Mouse (Mus musculus): ENCODE data around the gene Pgrmc1. TPM values are rescaled to one million over a fixed set of nuclear protein-coding genes. Genes with fewer than 3 reads are reported as not detected.
"Not testable (repeated sequence)": the region's sequence is repeated elsewhere in the genome, so short reads cannot be mapped to it uniquely, and the experiment has no call there.

Pgrmc1 gene
- 708 and 733 TPM in 2 replicates for polyA plus RNA-seq (2014; fragmentation: Nextera tagmentation; extraction: Ambion mirVana)

DNA sequence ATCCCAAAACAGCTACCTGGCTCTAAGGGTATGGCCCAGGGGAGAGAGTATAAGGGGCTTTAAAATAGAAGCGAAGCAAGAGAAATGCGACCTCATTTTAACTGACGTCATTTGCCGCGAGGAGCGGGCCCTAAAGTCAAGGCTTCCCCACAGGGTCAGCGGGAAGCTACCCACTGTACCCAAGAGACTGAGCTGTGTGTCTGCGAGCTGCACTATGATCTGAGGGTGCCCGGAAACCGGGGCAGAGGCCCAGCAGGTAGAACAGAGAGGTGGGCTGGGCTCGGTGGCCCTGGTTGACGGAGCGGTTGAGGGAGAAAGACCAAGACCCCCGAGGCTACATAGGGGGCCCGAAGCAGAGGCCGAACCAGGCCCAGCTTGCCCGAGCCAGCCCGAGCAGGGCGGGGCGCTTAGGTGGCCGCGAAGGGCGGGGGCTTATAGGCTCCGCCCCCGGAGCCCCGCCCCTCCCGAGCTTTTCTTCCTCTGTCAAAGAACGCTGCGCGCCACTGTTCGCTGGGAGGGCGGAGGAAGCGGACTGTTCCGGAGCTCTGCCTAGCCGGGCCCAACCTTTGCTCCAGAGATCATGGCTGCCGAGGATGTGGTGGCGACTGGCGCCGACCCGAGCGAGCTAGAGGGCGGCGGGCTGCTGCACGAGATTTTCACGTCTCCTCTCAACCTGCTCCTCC lies at the start of gene Pgrmc1:
Gene Pgrmc1, plus strand, starts transcription at position 500 of the 683 bp plus-strand sequence.
- Histone ChIP-seq H3K4me2 (ENCODE audit: low read length) (peak within 1 kb of the TSS; percentile 52), H3K9me3 (ENCODE audit: control insufficient read depth, low read length) (no peaks in the 10 kb centered on the region), H3K4me1 (ENCODE audit: control insufficient read depth, insufficient read depth, low read length) (peaks cover 13% of the 10 kb centered on the region), H3K9ac (replicated peaks; ENCODE audit: low read length) (peak within 1 kb of the TSS; percentile 79), H3K36me3 (ENCODE audit: control insufficient read depth, insufficient read depth, low read length) (peaks cover 8% of the 10 kb centered on the region; the same call in 1 of the 2 replicates), H3K27me3 (ENCODE audit: control insufficient read depth, insufficient read depth, low read length) (no peaks in the 10 kb centered on the region), H3K27ac (replicated peaks; ENCODE audit: low read depth, low read length) (peak within 1 kb of the TSS; percentile 89), H3K4me3 (replicated peaks; ENCODE audit: low read depth, low read length) (peak within 1 kb of the TSS; percentile 62)
- 28% methylated on average over 36 of the region's 45 CpGs for WGBS
- ATAC-seq (ENCODE audit: low FRiP score, low TSS enrichment) (peak; percentile 92), DNase-seq (peak; percentile 91)

DNA sequence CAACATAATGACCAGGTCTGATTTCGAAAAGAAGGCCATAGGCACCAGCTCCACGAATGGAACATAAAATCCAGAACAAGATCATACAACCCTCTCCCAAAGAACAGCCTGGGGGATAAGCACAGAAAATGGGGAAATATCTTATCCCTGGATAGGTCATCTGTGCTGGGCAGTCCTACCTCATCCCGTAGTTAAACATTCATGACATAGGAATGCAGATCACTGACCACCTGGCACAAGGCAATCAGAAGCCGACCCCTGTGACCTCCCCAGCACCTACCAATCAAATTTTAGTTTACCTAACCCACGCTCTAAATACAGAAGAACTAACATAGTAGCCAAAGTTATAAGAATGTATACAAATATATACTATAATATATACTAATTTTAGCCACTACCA lies 49.2 kb upstream of the Pgrmc1 start:
- no peak overlapping the region for H3K4me2 ChIP-seq (ENCODE audit: low read length)
- no peak overlapping the region for H3K9ac ChIP-seq (replicated peaks; ENCODE audit: low read length)
- H3K27ac ChIP-seq (replicated peaks; ENCODE audit: low read depth, low read length), result no peak overlapping the region
- no peaks in the 10 kb centered on the region for H3K9me3 ChIP-seq (ENCODE audit: control insufficient read depth, low read length)
- no peaks in the 10 kb centered on the region for H3K36me3 ChIP-seq (ENCODE audit: control insufficient read depth, insufficient read depth, low read length)
- DNase-seq (no peak), ATAC-seq (ENCODE audit: low FRiP score, low TSS enrichment) (no peak)
- H3K27me3 ChIP-seq (ENCODE audit: control insufficient read depth, insufficient read depth, low read length), result no peaks in the 10 kb centered on the region
- H3K4me3 ChIP-seq (replicated peaks; ENCODE audit: low read depth, low read length), result no peak overlapping the region
- H3K4me1 ChIP-seq (ENCODE audit: control insufficient read depth, insufficient read depth, low read length), result no peaks in the 10 kb centered on the region
- WGBS, result 75% methylated on average over 5 of the region's 5 CpGs

DNA sequence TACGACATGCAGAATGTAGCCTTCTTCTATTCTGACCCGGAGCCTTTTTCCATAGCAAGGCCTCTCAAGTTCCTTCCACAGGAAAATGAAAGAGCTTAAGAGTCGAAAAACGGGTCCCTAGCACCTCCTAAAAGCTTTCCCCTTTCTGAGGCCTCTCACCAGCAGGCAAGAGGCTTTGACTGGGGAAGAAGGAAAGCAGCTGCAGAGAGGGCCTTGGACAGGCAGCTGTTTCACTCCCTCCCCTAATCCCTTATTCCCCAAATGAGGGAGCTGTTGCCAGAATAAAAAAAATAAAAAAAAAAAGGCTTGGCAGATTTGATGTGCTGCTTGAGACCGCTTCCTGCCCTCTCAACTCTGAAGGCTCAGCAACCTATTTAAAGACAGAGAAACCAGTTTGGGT lies 47.1 kb upstream of the Pgrmc1 start:
- ATAC-seq (ENCODE audit: low FRiP score, low TSS enrichment), result peak; percentile 58; the same call in 1 of the 2 replicates
- Histone ChIP-seq H3K4me1 (ENCODE audit: control insufficient read depth, insufficient read depth, low read length) (no peaks in the 10 kb centered on the region), H3K4me3 (replicated peaks; ENCODE audit: low read depth, low read length) (no peak overlapping the region), H3K27me3 (ENCODE audit: control insufficient read depth, insufficient read depth, low read length) (no peaks in the 10 kb centered on the region), H3K36me3 (ENCODE audit: control insufficient read depth, insufficient read depth, low read length) (no peaks in the 10 kb centered on the region), H3K9ac (replicated peaks; ENCODE audit: low read length) (no peak overlapping the region), H3K4me2 (ENCODE audit: low read length) (no peak overlapping the region), H3K9me3 (ENCODE audit: control insufficient read depth, low read length) (no peaks in the 10 kb centered on the region), H3K27ac (replicated peaks; ENCODE audit: low read depth, low read length) (peak overlapping the region; percentile 52)
- DNase-seq, result peak; percentile 74
- 24% methylated on average over 5 of the region's 5 CpGs for WGBS

DNA sequence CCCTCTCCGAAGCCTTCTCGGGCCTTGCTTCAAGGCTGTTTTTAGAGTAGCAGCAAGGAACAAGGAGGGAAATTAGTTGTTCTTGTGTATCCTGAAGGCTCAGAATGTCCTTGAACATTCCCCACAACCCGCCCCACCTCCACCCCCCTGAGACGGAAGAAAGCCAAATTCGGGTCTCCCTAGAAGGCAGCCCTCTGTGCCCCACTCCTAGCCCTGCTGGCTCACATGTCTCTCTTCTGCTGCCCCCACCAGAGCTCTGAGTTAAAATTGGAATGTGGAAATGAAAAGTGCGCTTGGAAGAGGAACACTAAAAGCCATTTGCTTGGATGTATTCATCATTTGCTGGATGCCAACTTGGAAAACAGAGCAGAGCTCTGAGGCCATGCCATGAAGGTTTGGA lies 46.7 kb upstream of the Pgrmc1 start:
- no peak for ATAC-seq (ENCODE audit: low FRiP score, low TSS enrichment)
- Histone ChIP-seq H3K9ac (replicated peaks; ENCODE audit: low read length) (no peak overlapping the region), H3K36me3 (ENCODE audit: control insufficient read depth, insufficient read depth, low read length) (no peaks in the 10 kb centered on the region), H3K27ac (replicated peaks; ENCODE audit: low read depth, low read length) (peak overlapping the region; percentile 52), H3K27me3 (ENCODE audit: control insufficient read depth, insufficient read depth, low read length) (no peaks in the 10 kb centered on the region), H3K4me3 (replicated peaks; ENCODE audit: low read depth, low read length) (no peak overlapping the region), H3K4me2 (ENCODE audit: low read length) (no peak overlapping the region), H3K9me3 (ENCODE audit: control insufficient read depth, low read length) (no peaks in the 10 kb centered on the region), H3K4me1 (ENCODE audit: control insufficient read depth, insufficient read depth, low read length) (no peaks in the 10 kb centered on the region)
- no peak for DNase-seq
- 41% methylated on average over 6 of the region's 6 CpGs for WGBS

DNA sequence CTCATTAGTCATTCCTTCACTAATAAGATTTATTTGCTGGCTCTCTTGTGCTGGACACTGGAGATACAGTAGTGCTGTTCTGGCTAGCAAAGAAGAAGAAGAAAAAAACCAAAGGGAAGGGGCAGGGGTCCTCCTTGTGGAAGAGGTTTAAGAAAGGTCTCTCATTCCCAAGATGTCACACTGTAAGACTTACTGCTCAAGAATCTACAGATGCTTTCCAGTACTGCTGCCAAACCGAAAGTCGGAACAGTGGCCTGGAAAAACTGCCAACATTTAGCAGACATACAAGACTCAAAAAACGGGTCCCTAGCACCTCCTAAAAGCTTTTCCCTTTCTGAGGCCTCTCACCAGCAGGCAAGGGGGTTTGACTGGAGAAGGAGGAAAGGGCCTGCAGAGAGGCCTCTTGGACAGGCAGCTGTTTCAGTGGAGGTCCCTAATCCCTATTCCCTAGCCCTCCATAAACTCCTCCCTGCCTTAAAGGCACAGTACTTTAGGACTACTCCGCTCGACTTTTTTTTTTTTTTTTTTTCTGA lies 45.9 kb upstream of the Pgrmc1 start:
- Histone ChIP-seq H3K27me3 (ENCODE audit: control insufficient read depth, insufficient read depth, low read length) (no peaks in the 10 kb centered on the region), H3K4me2 (ENCODE audit: low read length) (no peak overlapping the region), H3K4me3 (replicated peaks; ENCODE audit: low read depth, low read length) (no peak overlapping the region), H3K4me1 (ENCODE audit: control insufficient read depth, insufficient read depth, low read length) (no peaks in the 10 kb centered on the region), H3K9me3 (ENCODE audit: control insufficient read depth, low read length) (no peaks in the 10 kb centered on the region), H3K36me3 (ENCODE audit: control insufficient read depth, insufficient read depth, low read length) (no peaks in the 10 kb centered on the region), H3K9ac (replicated peaks; ENCODE audit: low read length) (no peak overlapping the region), H3K27ac (replicated peaks; ENCODE audit: low read depth, low read length) (0 out of 2 replicates have a peak overlapping the region, but pooled peaks have one; percentile 26)
- ATAC-seq (ENCODE audit: low FRiP score, low TSS enrichment) (peak; percentile 57; the same call in 1 of the 2 replicates), DNase-seq (peak; percentile 71)
- 27% methylated on average over 5 of the region's 5 CpGs for WGBS

DNA sequence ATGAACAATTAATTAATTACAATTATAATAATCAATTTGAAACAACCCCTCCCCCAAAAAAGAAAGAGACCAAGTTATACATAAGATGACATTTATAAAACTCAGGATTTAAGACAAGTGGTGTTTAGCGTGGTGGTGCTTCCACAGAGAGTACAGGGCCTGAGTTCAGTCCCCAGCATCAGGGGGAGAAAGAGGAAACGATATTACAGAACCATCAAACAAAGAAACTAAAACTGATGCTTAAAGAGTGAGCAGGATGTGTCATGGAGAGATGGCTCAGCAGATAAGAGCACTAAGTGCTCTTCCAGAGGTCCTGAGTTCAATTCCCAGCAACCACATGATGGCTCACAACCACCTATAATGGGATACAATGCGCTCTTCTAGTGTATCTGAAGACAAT lies 45.3 kb upstream of the Pgrmc1 start:
- no peak for DNase-seq
- no peak overlapping the region for H3K4me3 ChIP-seq (replicated peaks; ENCODE audit: low read depth, low read length)

DNA sequence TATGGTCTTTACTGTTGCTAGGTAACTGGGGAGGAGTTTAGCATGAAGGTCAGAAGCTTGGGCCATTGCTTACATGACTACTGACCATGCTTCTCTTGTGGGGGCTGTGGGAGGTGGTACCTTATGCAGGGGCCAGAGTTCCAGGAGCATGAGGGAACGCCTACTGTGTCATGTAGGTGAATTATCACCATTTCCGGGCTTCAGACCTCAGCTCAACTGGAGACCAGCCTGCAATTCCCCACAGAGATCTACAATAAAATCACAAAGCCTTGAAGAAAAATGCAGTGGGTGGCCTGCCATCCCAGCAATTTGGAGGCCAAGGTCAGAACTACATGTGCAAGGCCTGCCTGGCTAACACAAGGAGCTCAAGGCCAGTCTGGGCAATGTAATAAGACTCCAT lies 42.8 kb upstream of the Pgrmc1 start:
- ATAC-seq (ENCODE audit: low FRiP score, low TSS enrichment); DNase-seq; H3K9me3 ChIP-seq (ENCODE audit: control insufficient read depth, low read length); H3K27me3 ChIP-seq (ENCODE audit: control insufficient read depth, insufficient read depth, low read length); H3K9ac ChIP-seq (replicated peaks; ENCODE audit: low read length); H3K4me1 ChIP-seq (ENCODE audit: control insufficient read depth, insufficient read depth, low read length); H3K27ac ChIP-seq (replicated peaks; ENCODE audit: low read depth, low read length); H3K4me2 ChIP-seq (ENCODE audit: low read length); H3K36me3 ChIP-seq (ENCODE audit: control insufficient read depth, insufficient read depth, low read length); H3K4me3 ChIP-seq (replicated peaks; ENCODE audit: low read depth, low read length): not testable (repeated sequence)
- 66% methylated on average over 2 of the region's 2 CpGs for WGBS

More for the DNA sequence above, 45.3 kb upstream of the Pgrmc1 start:
- no peaks in the 10 kb centered on the region for H3K4me1 ChIP-seq (ENCODE audit: control insufficient read depth, insufficient read depth, low read length)
- no peaks in the 10 kb centered on the region for H3K36me3 ChIP-seq (ENCODE audit: control insufficient read depth, insufficient read depth, low read length)
- no peak overlapping the region for H3K9ac ChIP-seq (replicated peaks; ENCODE audit: low read length)
- no peak for ATAC-seq (ENCODE audit: low FRiP score, low TSS enrichment)
- H3K27me3 ChIP-seq (ENCODE audit: control insufficient read depth, insufficient read depth, low read length), result no peaks in the 10 kb centered on the region
- no peak overlapping the region for H3K27ac ChIP-seq (replicated peaks; ENCODE audit: low read depth, low read length)
- no peak overlapping the region for H3K4me2 ChIP-seq (ENCODE audit: low read length)
- no peaks in the 10 kb centered on the region for H3K9me3 ChIP-seq (ENCODE audit: control insufficient read depth, low read length)
- WGBS, result 80% methylated on average over 3 of the region's 3 CpGs

DNA sequence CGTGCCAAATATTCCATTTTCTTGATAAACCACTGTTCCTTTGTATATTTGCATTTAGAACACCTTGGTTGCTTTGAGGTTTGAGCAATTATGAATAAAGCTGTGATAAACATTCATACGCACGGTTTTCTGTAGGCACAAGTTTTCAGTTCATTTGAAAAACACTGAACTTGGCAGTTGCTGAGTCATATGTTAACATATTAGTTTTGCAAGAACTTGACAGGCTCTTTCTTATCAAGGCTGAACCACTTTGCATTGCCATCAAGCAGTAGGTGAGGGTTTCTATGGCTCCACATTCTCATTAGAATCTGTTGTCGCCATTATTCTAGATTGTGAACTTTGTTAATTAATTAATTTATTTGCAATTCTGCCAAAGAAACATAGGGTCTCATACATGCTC lies 37.8 kb upstream of the Pgrmc1 start:
- Histone ChIP-seq H3K27ac (replicated peaks; ENCODE audit: low read depth, low read length) (no peak overlapping the region), H3K36me3 (ENCODE audit: control insufficient read depth, insufficient read depth, low read length) (no peaks in the 10 kb centered on the region), H3K9ac (replicated peaks; ENCODE audit: low read length) (no peak overlapping the region), H3K4me2 (ENCODE audit: low read length) (no peak overlapping the region), H3K27me3 (ENCODE audit: control insufficient read depth, insufficient read depth, low read length) (no peaks in the 10 kb centered on the region), H3K4me3 (replicated peaks; ENCODE audit: low read depth, low read length) (no peak overlapping the region), H3K4me1 (ENCODE audit: control insufficient read depth, insufficient read depth, low read length) (no peaks in the 10 kb centered on the region), H3K9me3 (ENCODE audit: control insufficient read depth, low read length) (no peaks in the 10 kb centered on the region)
- DNase-seq (no peak), ATAC-seq (ENCODE audit: low FRiP score, low TSS enrichment) (no peak)
- WGBS, result 86% methylated on average over 4 of the region's 4 CpGs

DNA sequence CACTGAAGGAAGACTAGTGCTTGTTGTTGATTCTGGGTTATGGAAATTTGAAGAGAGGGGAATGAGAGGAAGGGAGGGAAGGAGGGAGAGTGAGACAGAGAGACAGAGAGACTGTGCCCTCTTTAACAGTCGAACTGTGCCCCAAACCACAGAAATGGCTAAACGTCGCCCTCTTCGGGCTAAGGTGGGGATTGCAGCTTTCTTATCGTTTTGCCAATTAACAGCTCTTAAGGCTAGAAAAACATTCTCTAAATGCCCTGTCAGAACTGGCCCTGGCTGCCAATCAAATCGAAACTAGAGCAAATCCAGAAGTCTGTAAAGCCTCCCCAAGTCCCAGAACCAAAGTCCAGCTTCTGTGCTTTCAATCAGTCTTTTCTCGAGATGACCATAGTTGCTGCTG lies 36.4 kb upstream of the Pgrmc1 start:
- ATAC-seq (ENCODE audit: low FRiP score, low TSS enrichment) (no peak), DNase-seq (peak; percentile 80)
- Histone ChIP-seq H3K36me3 (ENCODE audit: control insufficient read depth, insufficient read depth, low read length) (no peaks in the 10 kb centered on the region), H3K27me3 (ENCODE audit: control insufficient read depth, insufficient read depth, low read length) (no peaks in the 10 kb centered on the region), H3K4me3 (replicated peaks; ENCODE audit: low read depth, low read length) (no peak overlapping the region), H3K9ac (replicated peaks; ENCODE audit: low read length) (no peak overlapping the region), H3K4me1 (ENCODE audit: control insufficient read depth, insufficient read depth, low read length) (no peaks in the 10 kb centered on the region), H3K9me3 (ENCODE audit: control insufficient read depth, low read length) (no peaks in the 10 kb centered on the region), H3K4me2 (ENCODE audit: low read length) (no peak overlapping the region), H3K27ac (replicated peaks; ENCODE audit: low read depth, low read length) (no peak overlapping the region)
- WGBS, result 21% methylated on average over 7 of the region's 7 CpGs

All from midbrain, embryonic 14.5 days (tissue).